Mouse (Mus musculus): ENCODE measurements around the gene Zfyve16. TPM values are rescaled to one million over a fixed set of nuclear protein-coding genes. Genes with fewer than 3 reads are reported as not detected.

Zfyve16 gene
- total RNA-seq (2021): 10 to 100 TPM; 10.8 to 18.0 TPM
- long read RNA-seq, experiment 1, full-length matches to known transcripts: 11 of 12 reads
- long read RNA-seq, experiment 1, partial matches to known transcripts: 1 of 12 reads
- long read RNA-seq, experiment 1, other reads (novel, unspliced or antisense): 0 of 12 reads
- long read RNA-seq, experiment 2, full-length matches to known transcripts: 5 of 10 reads
- long read RNA-seq, experiment 2, partial matches to known transcripts: 3 of 10 reads
- long read RNA-seq, experiment 2, other reads (novel, unspliced or antisense): 2 of 10 reads

GRCm38 (mm10) chr13:92530721-92531211, at the start of gene Zfyve16:
TSS of gene Zfyve16 (minus strand) at chr13:92530868.
- DNase-seq: peak; percentile 100

- no peak for DNase-seq
Observed at GRCm38 (mm10) chr13:92578210-92578609, 47.5 kb upstream of the Zfyve16 start.

GRCm38 (mm10) chr13:92576688-92577087, 46.0 kb upstream of the Zfyve16 start:
- DNase-seq: no peak

GRCm38 (mm10) chr13:92576072-92576471, 45.4 kb upstream of the Zfyve16 start, which contains the start of gene Spz1:
TSS of gene Spz1 (minus strand) at chr13:92576172.
- no peak for DNase-seq

- no peak for DNase-seq
Observed at GRCm38 (mm10) chr13:92559429-92559828, 28.8 kb upstream of the Zfyve16 start.

- DNase-seq: no peak
Observed at GRCm38 (mm10) chr13:92557229-92557628, 26.6 kb upstream of the Zfyve16 start.

GRCm38 (mm10) chr13:92556458-92557126, 25.9 kb upstream of the Zfyve16 start:
- no peak for DNase-seq

- no peak for DNase-seq
Observed at GRCm38 (mm10) chr13:92547093-92547492, 16.4 kb upstream of the Zfyve16 start.

GRCm38 (mm10) chr13:92540997-92541396, 10.3 kb upstream of the Zfyve16 start:
- no peak for DNase-seq

- no peak for DNase-seq
Observed at GRCm38 (mm10) chr13:92539126-92539525, 8.5 kb upstream of the Zfyve16 start.

GRCm38 (mm10) chr13:92533801-92534200, 3.1 kb upstream of the Zfyve16 start:
- no peak for DNase-seq

- no peak for DNase-seq
Observed at GRCm38 (mm10) chr13:92532216-92532615, 1.5 kb upstream of the Zfyve16 start.

GRCm38 (mm10) chr13:92531237-92531636, 569 bp upstream of the Zfyve16 start:
- DNase-seq: no peak

- DNase-seq: no peak
Observed at GRCm38 (mm10) chr13:92529828-92530720, 594 bp downstream of the Zfyve16 start.

GRCm38 (mm10) chr13:92523178-92523813, 7.4 kb downstream of the Zfyve16 start:
- DNase-seq: no peak

- DNase-seq: no peak
Observed at GRCm38 (mm10) chr13:92504871-92505270, 25.8 kb downstream of the Zfyve16 start.

GRCm38 (mm10) chr13:92491923-92492322, 38.7 kb downstream of the Zfyve16 start:
- no peak for DNase-seq

- peak; percentile 14 for DNase-seq
Observed at GRCm38 (mm10) chr13:92490817-92491216, 39.9 kb downstream of the Zfyve16 start.

- peak; percentile 79 for DNase-seq
Observed at GRCm38 (mm10) chr13:92483852-92484463, 46.7 kb downstream of the Zfyve16 start, which contains the start of gene Fam151b. TSS of gene Fam151b (minus strand) at chr13:92484015.

GRCm38 (mm10) chr13:92483348-92483747, 47.3 kb downstream of the Zfyve16 start:
- peak; percentile 28 for DNase-seq

- DNase-seq: no peak
Observed at GRCm38 (mm10) chr13:92470151-92470550, 60.5 kb downstream of the Zfyve16 start.
